Mouse (Mus musculus) testis, adult 2 months (tissue): Measurements from ENCODE around the gene Icosl.

Experiments used
- CTCF ChIP-seq: fragments of 200-500 bp; IDR thresholded peaks from 2 replicates; pipeline ENCODE4 v1.5.1; 2012; ENCODE audit warnings: low read depth, mild to moderate bottlenecking, inconsistent platforms, low read length, moderate library complexity; ENCODE audit not compliant: control insufficient read depth, insufficient read depth, insufficient replicate concordance
- POLR2A ChIP-seq: fragments of 200-500 bp; IDR thresholded peaks from 2 replicates; pipeline ENCODE4 v1.6.1; 2012; ENCODE audit warnings: low read depth, mild to moderate bottlenecking, inconsistent platforms, low read length, moderate library complexity; ENCODE audit not compliant: control insufficient read depth

GRCm38 (mm10) chr10:78095954-78096931 lies 27.1 kb downstream of the Icosl start:
- TF ChIP-seq CTCF (no peak), POLR2A (no peak)
